Mouse (Mus musculus) left cerebral cortex, postnatal 10 days (tissue): ENCODE measurements at regions not wholly inside any gene's neighbourhood (a gene's known extent, or its start where the extent isn't known, plus 50 kb on each side); places are given as distances from the start of the nearest gene placed in this dataset.

Source experiments
- DNase-seq, 2 experiments: peaks; one replicate each; pipeline ENCODE4 v3.0.0; 2021 to 2022; ENCODE audit warnings: low spot score in 2 of 2, mixed read lengths in 1 of 2; ENCODE audit errors: extremely low spot score in 1 of 2
- intact Hi-C: fragments of 180-260 bp; cut with DNase I; formaldehyde crosslinking; loops from one replicate; pipeline ENCODE4 v1.15.1; 2025

GRCm38 (mm10) chr15:51671667-51672372 is 2212.9 kb upstream of the Gm7489 start:
- intact Hi-C loops = no loop called here
- no peak for DNase-seq

- intact Hi-C loops = no loop called here
- DNase-seq = no peak
Measured at GRCm38 (mm10) chr15:51673483-51673882, 2211.2 kb upstream of the Gm7489 start.

GRCm38 (mm10) chr15:51675291-51675690 is 2209.4 kb upstream of the Gm7489 start:
- DNase-seq = no peak
- intact Hi-C loops = no loop called here

GRCm38 (mm10) chr15:51676694-51677093 is 2208.0 kb upstream of the Gm7489 start:
- DNase-seq = no peak
- intact Hi-C loops = no loop called here

GRCm38 (mm10) chr15:51677266-51677665 is 2207.4 kb upstream of the Gm7489 start:
- DNase-seq = no peak
- intact Hi-C loops = no loop called here

- no peak for DNase-seq
- intact Hi-C loops = no loop called here
Measured at GRCm38 (mm10) chr15:51679186-51679902, 2205.4 kb upstream of the Gm7489 start.

GRCm38 (mm10) chr15:51680494-51680893 is 2204.2 kb upstream of the Gm7489 start:
- no peak for DNase-seq
- intact Hi-C loops = no loop called here

- peak in 1 of 2 experiments; percentile 27 for DNase-seq
- intact Hi-C loops = no loop called here
Measured at GRCm38 (mm10) chr15:51681191-51681590, 2203.5 kb upstream of the Gm7489 start.

- DNase-seq = no peak
- intact Hi-C loops = no loop called here
Measured at GRCm38 (mm10) chr15:51682331-51682730, 2202.4 kb upstream of the Gm7489 start.

- intact Hi-C loops = no loop called here
- no peak for DNase-seq
Measured at GRCm38 (mm10) chr15:51687007-51687540, 2197.6 kb upstream of the Gm7489 start.

GRCm38 (mm10) chr15:51689498-51689897 is 2195.2 kb upstream of the Gm7489 start:
- no peak for DNase-seq
- intact Hi-C loops = no loop called here

GRCm38 (mm10) chr15:51692671-51693070 is 2192.0 kb upstream of the Gm7489 start:
- intact Hi-C loops = no loop called here
- no peak for DNase-seq

GRCm38 (mm10) chr15:51696344-51697016 is 2188.2 kb upstream of the Gm7489 start:
- peak; percentile 9 to 40 for DNase-seq
- intact Hi-C loops = no loop called here

- no peak for DNase-seq
- intact Hi-C loops = no loop called here
Measured at GRCm38 (mm10) chr15:51704198-51704597, 2180.5 kb upstream of the Gm7489 start.

- intact Hi-C loops = no loop called here
- DNase-seq = peak; percentile 67 to 80
Measured at GRCm38 (mm10) chr15:51709871-51710655, 2174.6 kb upstream of the Gm7489 start.

- intact Hi-C loops = no loop called here
- DNase-seq = no peak
Measured at GRCm38 (mm10) chr15:51720873-51721308, 2163.8 kb upstream of the Gm7489 start.

GRCm38 (mm10) chr15:51721363-51721762 is 2163.3 kb upstream of the Gm7489 start:
- no peak for DNase-seq
- intact Hi-C loops = no loop called here

GRCm38 (mm10) chr15:51724127-51724526 is 2160.6 kb upstream of the Gm7489 start:
- intact Hi-C loops = no loop called here
- no peak for DNase-seq

- intact Hi-C loops = no loop called here
- no peak for DNase-seq
Measured at GRCm38 (mm10) chr15:51725457-51725856, 2159.2 kb upstream of the Gm7489 start.
